In genomic region chr14:40942429-40942828, GRCm38 (mm10) we compare ENCODE assay signal across 16 mouse cellular contexts.
"Had no signal": no experiment of that assay in that cellular context is flagged by ENCODE, and none has a peak within 500 bp of the region (broad histone marks: within the 10 kb centered on the region; RNA-seq: fewer than 3 reads in every experiment).

No protein-coding gene starts in this region.

- DNase-seq: retina, postnatal 1 day; right cerebral cortex, adult 18-20 months; right cerebral cortex, postnatal 14 days; right cerebral cortex, postnatal 25 days; right cerebral cortex, postnatal 4 days; spleen, adult 18-20 months; thymus, adult 18-20 months; thymus, adult 2 months; thymus, postnatal 14 days; thymus, postnatal 25 days; thymus, postnatal 36 days; thymus, postnatal 4 days had no signal

- H3K27ac ChIP-seq: neural tube, embryonic 13.5 days; neural tube, embryonic 15.5 days; stomach, embryonic 15.5 days; stomach, postnatal 0 days had no signal

- H3K4me3 ChIP-seq: neural tube, embryonic 13.5 days; neural tube, embryonic 15.5 days; stomach, embryonic 15.5 days had no signal
